Mouse (Mus musculus) limb, embryonic 12.5 days (tissue): Measurements from ENCODE around the gene Tex13c2. TPM values are rescaled to one million over a fixed set of nuclear protein-coding genes. Genes with fewer than 3 reads are reported as not detected.

Source experiments
- ATAC-seq: fragments of 200-750 bp; cut with Nextera tagmentation; 2 replicates; pipeline ENCODE4 v1.8.0; 2017; ENCODE audit warnings: low read depth, moderate TSS enrichment; ENCODE audit not compliant: insufficient number of reproducible peaks, insufficient read depth, low FRiP score, low TSS enrichment
- H3K27ac ChIP-seq: fragments of 300-500 bp; sonication (generic); 2 replicates; pipeline ENCODE4 v1.5.1; 2016; ENCODE audit warnings: mild to moderate bottlenecking, moderate library complexity
- H3K27me3 ChIP-seq: fragments of 300-500 bp; sonication (generic); 2 replicates; pipeline ENCODE4 v1.6.1; 2016; ENCODE audit warnings: mild to moderate bottlenecking, moderate library complexity
- H3K36me3 ChIP-seq: fragments of 300-500 bp; sonication (generic); 2 replicates; pipeline ENCODE4 v1.6.1; 2016; ENCODE audit warnings: mild to moderate bottlenecking, moderate library complexity
- H3K4me1 ChIP-seq: fragments of 300-500 bp; sonication (generic); replicated peaks from 2 replicates; pipeline ENCODE4 v1.6.1; 2016
- H3K4me2 ChIP-seq: fragments of 300-500 bp; sonication (generic); 2 replicates; pipeline ENCODE4 v1.6.1; 2016; ENCODE audit warnings: mild to moderate bottlenecking, moderate library complexity
- H3K4me3 ChIP-seq: fragments of 300-500 bp; sonication (generic); replicated peaks from 2 replicates; pipeline ENCODE4 v1.5.1; 2016; ENCODE audit warnings: mild to moderate bottlenecking
- H3K9ac ChIP-seq: fragments of 300-500 bp; sonication (generic); replicated peaks from 2 replicates; pipeline ENCODE4 v1.6.1; 2016; ENCODE audit warnings: mild to moderate bottlenecking, moderate library complexity
- H3K9me3 ChIP-seq: fragments of 300-500 bp; sonication (generic); 2 replicates; pipeline ENCODE4 v1.6.1; 2016; ENCODE audit warnings: mild to moderate bottlenecking, moderate library complexity
- WGBS: fragments of 180-500 bp; shearing (Covaris S2); methylation state at CpG from one replicate; pipeline ENCODE4 v1.1.7; 2016; 5-methylcytosine and 5-hydroxymethylcytosine counted together
- polyA plus RNA-seq: library from polyadenylated mRNA; unstranded; fragments of >200 nt; fragmentation: Nextera tagmentation; extraction: Ambion mirVana; gene quantifications from 2 replicates; pipeline ENCODE4 v1.2.1, GENCODE M21; 2016

Gene Tex13c2
- polyA plus RNA-seq, 1 experiment from 2014 or later, result not detected

GRCm38 (mm10) chrX:42540030-42540755 is 50.7 kb downstream of the Tex13c2 start:
- no peaks in the 10 kb centered on the region for H3K36me3 ChIP-seq
- no peak for ATAC-seq
- no peak overlapping the region for H3K9ac ChIP-seq
- H3K4me3 ChIP-seq, result no peak overlapping the region
- no peaks in the 10 kb centered on the region for H3K9me3 ChIP-seq
- no peak overlapping the region for H3K27ac ChIP-seq
- H3K27me3 ChIP-seq, result no peaks in the 10 kb centered on the region
- H3K4me2 ChIP-seq, result peak overlapping the region; percentile 39
- no peaks in the 10 kb centered on the region for H3K4me1 ChIP-seq
- 43% methylated on average over 3 of the region's 3 CpGs for WGBS

GRCm38 (mm10) chrX:42540756-42541053 is 51.2 kb downstream of the Tex13c2 start:
- Histone ChIP-seq H3K27me3 (no peaks in the 10 kb centered on the region), H3K9me3 (no peaks in the 10 kb centered on the region), H3K36me3 (no peaks in the 10 kb centered on the region), H3K27ac (no peak overlapping the region), H3K4me1 (no peaks in the 10 kb centered on the region), H3K4me3 (no peak overlapping the region), H3K4me2 (peak overlapping the region; percentile 39), H3K9ac (no peak overlapping the region)
- ATAC-seq, result no peak
- 40% methylated on average over 5 of the region's 5 CpGs for WGBS

Other genes starting within 250 kb of the Tex13c2 start
- 0.14 and 0.28 TPM in 2 replicates for gene Sh2d1a, start 12.8 kb downstream of the Tex13c2 start, polyA plus RNA-seq